Mouse (Mus musculus) kidney, embryonic 15.5 days (tissue): ENCODE measurements around the gene Prr19. TPM values are rescaled to one million over a fixed set of nuclear protein-coding genes. Genes with fewer than 3 reads are reported as not detected.

Experiments used
- polyA plus RNA-seq: library from polyadenylated mRNA; unstranded; fragments of >200 nt; fragmentation: Nextera tagmentation; extraction: Ambion mirVana; gene quantifications from 2 replicates; pipeline ENCODE4 v1.2.1, GENCODE M21; 2015

The Prr19 gene
- polyA plus RNA-seq, 1 experiment from 2014 or later, result 0.90 TPM

Other genes with a start within 250 kb of the Prr19 start
- 5.1 and 7.0 TPM in 2 replicates for gene Grik5, start 229.1 kb upstream of the Prr19 start, polyA plus RNA-seq
- gene Zfp574, start 228.8 kb upstream of the Prr19 start, polyA plus RNA-seq, result 33.9 and 37.1 TPM in 2 replicates
- gene Pou2f2, start 121.7 kb upstream of the Prr19 start, polyA plus RNA-seq, result 0.64 and 2.5 TPM in 2 replicates
- 10.2 and 11.7 TPM in 2 replicates for gene Dedd2, start 80.8 kb upstream of the Prr19 start, polyA plus RNA-seq
- 2.5 and 2.6 TPM in 2 replicates for gene Zfp526, start 80.0 kb upstream of the Prr19 start, polyA plus RNA-seq
- gene Gsk3a, start 63.6 kb upstream of the Prr19 start, polyA plus RNA-seq, result 10.7 and 12.1 TPM in 2 replicates
- gene Erf, start 50.6 kb upstream of the Prr19 start, polyA plus RNA-seq, result 16.9 and 17.9 TPM in 2 replicates
- 28.2 and 32.4 TPM in 2 replicates for gene Cic, start 33.7 kb upstream of the Prr19 start, polyA plus RNA-seq
- 181 and 191 TPM in 2 replicates for gene Pafah1b3, start 3.4 kb upstream of the Prr19 start, polyA plus RNA-seq
- 0.68 and 0.87 TPM in 2 replicates for gene Tmem145, start 4.7 kb downstream of the Prr19 start, polyA plus RNA-seq
- 13.3 and 16.4 TPM in 2 replicates for gene Megf8, start 15.8 kb downstream of the Prr19 start, polyA plus RNA-seq
- 2.7 and 4.8 TPM in 2 replicates for gene Cnfn, start 68.3 kb downstream of the Prr19 start, polyA plus RNA-seq
- 9.6 and 12.2 TPM in 2 replicates for gene Lipe, start 97.3 kb downstream of the Prr19 start, polyA plus RNA-seq
- gene Cxcl17, start 111.5 kb downstream of the Prr19 start, polyA plus RNA-seq, result 0.45 and 0.84 TPM in 2 replicates
- gene Ceacam1, start 176.2 kb downstream of the Prr19 start, polyA plus RNA-seq, result 3.9 and 11.4 TPM in 2 replicates
- gene Ceacam2, start 238.4 kb downstream of the Prr19 start, polyA plus RNA-seq, result 0.09 TPM in 2 replicates